Mouse (Mus musculus): ENCODE data around the gene Dolpp1.

DNA sequence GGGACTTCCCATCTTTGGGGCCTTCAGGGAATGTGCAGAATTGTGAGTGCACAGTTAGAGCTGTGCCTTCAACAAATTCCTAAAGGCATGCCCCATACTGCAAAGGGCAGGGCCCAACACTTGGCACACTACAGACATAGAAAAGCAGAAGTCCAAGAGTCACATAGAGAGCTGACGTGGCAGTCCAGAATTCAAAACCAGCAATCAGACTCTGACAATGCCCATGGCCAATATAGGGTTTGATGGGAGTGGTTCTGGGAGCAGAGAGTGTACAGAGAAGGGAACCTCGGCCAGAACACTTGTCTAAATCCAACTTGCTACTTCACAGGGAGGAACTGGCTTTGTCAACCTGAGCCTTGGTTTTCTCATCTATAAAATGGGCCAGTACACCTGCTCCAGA lies 15.2 kb downstream of the Dolpp1 start:
- TF ChIP-seq POLR2A (IDR thresholded peaks at IDR 0.05; ENCODE audit: low read depth, low read length) (no peak), CTCF (IDR thresholded peaks at IDR 0.05; ENCODE audit: extremely low read depth, insufficient read length, insufficient replicate concordance, low read depth, low read length) (no peak)

All from small intestine, adult 2 months (tissue).